Mouse (Mus musculus): ENCODE data around the gene Usp30.

Gene Usp30

GRCm38 (mm10) chr5:114065161-114065560, at the start of gene Usp30:
Usp30 (plus strand) TSS chr5:114065461.
- DNase-seq, result no peak

DNA sequence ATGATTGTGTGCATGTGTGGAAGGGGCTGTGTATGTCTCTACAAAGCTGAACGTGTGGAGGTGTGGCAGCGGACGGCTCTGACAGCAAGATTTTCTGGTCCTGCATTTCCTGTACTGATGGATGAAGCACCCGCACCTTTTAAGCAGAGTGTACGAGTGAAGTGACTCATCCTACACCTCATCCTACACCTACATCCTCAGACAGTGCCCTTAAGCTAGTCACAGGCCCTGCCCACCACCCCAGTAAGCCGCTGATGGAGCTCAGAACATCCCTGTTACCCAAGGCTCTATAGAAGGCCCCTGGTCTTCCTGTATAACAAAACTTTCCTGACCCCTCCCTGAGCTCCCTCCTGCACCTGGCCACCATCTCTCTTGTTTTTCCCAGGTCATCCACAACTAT, 40.9 kb upstream of the Usp30 start:
- no peak for DNase-seq

DNA sequence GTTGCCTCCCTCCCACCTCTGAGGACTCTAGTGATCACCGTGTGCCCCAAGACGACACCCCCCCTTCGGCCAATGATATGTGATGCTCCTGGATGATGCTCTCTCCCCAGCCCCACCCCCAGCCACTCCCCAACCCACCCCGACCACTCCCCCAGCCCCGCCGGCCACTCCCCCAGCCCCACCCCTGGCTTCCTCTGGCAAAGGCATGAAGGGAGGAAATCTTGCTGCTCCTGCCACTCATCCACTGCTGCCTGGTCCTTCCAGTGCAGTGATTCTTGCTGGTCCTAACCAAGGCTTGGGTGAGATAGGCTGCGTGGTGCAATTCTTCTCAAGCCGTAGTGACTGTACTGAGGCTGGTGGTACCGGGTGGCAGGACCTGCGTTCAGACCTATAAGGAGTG, 40.4 kb upstream of the Usp30 start:
- DNase-seq, result no peak

DNA sequence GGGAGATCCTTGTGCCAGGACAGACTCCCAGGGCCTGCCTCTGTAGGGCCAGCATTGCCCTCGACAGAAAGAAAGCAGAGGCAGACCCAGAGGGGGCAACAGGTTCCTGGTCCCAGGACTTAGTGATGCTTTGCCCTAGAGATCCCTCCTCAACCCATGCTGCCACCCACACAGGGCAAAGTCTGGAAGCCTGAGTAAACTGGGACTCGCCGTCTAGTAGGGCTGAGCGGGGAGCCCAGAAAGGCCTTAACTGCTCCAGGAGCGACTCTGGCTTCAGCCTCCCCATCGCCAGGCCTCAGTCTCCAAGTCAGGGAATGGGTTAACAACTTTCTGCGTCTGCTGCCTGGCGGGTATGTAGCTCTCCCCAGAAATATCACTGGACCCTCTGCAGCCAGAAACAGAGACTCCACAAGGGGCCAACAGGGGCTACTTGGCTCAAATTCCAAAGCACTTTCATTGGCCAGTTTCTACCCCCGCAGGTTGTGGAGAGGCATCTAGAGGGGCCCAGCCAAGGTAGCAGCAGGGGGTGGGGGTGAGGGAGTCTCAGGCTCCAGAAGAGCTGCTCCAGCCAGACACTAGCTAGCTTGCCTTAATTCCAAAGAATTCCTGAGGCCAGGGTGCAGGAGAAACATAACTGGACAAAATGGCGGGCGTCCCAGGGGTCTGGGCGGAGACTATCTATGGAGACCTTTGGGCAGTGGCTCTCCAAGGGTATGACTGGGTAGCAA, 37.9 kb upstream of the Usp30 start:
- DNase-seq, result no peak

- no peak for DNase-seq
Observed at GRCm38 (mm10) chr5:114028111-114028510, 37.1 kb upstream of the Usp30 start.

GRCm38 (mm10) chr5:114030652-114031051, 34.6 kb upstream of the Usp30 start:
- DNase-seq, result no peak

DNA sequence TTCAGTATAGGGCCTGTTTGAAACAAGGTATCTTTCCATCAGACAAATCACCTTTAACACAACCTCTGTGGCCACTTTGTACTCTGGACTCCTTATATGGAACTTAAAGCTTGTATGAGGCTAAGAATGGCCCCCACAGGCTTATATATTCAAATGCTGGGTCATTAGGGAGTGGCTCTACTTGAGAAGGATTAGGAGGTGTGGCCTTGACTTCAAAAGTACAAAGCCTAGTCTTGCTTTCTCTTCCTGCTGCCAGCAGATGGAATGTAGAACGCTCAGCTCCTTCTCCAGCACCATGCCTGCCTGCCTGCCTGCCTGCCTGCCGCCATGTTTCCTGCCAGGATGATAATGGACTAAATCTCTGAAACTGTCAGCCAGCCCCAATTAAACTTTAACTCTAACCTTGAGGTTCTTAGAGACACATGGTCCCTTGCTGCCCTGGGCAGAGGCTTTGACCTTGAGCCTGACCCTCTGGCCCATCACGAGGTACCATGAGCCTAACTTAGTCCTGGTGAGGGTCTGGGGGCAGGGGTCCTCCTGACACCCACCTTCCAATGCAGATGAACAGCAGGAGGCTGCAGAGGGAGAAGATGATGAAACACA, 33.0 kb upstream of the Usp30 start:
- no peak for DNase-seq

DNA sequence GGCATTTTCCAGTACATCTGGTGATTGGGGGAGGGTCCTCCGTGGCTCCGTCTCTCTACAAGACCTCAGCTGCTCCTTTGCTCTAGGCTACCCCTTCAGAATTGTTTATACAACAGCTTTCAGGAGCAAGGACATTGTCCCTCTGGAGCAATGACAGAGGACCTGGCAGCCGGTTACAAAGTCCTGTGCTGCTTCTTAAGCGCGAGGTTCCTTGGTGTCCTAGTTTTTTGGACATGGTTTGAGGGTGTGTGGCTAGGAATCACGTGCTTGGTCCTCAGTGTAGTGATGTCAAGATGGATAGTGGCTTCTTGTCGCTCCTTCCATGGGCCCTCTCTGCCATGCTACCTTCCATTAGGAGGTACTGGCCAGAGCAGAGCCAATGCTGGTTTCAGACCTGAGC, 30.9 kb upstream of the Usp30 start:
- DNase-seq, result no peak

DNA sequence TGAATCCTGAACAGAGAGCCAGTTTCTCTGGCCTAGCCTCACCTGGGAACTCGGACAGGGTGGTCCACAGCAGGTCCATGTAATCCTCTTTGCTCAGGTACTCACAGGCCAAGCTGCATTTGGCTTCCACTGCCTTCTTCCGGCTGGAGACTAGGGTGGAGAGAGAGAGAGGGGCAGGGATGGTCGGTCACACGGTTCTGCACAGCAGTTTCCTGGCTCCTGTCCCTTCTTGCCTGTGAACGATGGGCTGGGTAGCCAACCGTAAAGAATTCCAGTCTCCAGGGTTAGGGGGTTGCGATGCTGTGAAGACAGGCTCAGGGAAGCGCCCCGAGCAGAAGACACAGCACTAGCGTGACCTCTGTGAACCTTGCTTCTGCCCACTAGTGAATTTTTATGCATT, 30.1 kb upstream of the Usp30 start:
- DNase-seq, result no peak

DNA sequence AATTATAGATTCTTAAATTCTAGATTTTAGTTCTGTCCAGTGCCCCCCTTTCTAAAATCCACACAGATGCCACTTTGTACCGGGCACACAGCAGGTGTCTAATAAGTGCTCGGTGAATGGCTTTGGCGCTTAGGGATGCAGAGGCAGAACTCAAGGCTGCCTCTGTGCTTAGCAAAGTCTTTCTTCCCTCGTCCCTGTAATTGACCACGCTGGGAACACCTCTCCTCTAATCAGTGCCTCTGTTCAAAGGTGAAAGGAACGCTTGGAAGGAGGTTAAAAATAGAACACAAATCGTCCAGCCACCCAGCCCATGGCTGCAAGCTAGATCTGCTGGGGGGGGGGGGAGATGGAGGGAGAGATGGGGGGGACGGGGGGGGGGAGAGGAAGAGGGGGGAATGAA, 24.8 kb upstream of the Usp30 start:
- DNase-seq, result no peak

- DNase-seq, result no peak
Observed at GRCm38 (mm10) chr5:114040911-114041310, 24.4 kb upstream of the Usp30 start.

DNA sequence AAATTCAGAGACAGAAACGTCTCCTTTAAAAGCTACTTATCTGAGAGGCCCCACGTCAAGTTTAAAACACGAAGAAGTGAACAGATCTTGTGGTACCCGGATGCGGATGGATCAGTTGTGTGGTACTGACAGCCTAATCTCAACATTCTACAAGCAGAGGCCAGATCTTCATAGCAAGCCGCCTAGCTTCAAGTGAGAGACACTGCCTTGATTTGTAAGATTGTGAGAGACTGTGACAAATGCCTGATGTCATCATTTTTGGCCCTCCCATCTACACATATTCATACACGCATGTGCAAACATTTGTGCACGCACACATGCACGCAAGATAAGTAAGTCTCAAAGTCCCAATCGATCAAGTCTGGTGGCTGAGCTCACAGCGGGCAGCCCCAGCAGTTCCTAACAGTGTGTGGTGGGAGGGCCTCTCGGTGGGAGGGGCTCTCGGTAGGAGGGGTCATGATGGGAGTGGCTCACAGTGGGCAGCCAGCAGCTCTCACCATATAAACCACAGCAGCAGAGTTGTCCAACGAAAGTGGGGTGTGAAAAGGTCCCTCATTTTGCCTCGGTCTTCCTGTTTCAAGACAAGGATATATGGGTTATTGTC, 23.8 kb upstream of the Usp30 start:
- DNase-seq, result peak; percentile 6

- no peak for DNase-seq
Observed at GRCm38 (mm10) chr5:114043800-114044199, 21.5 kb upstream of the Usp30 start.

- no peak for DNase-seq
Observed at GRCm38 (mm10) chr5:114045134-114045533, 20.1 kb upstream of the Usp30 start.

DNA sequence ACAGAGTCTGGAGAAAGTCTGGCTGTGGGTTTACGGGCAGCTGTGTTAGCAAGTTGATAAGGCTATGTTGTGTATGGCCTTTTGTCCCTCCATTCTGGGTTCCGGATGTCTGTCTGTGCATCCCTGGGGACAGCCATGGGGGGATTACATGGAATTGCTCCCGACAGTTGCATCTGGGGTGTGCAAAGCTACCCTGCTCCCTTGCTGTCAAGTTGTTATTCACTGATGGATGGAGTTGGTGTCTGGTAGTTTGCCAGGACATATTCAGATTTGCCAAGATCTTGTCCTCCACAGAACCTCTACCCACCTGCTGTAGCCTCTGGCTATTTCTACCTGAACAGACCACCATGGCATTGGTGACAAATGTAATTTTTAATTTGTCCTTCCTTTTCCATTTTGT, 19.1 kb upstream of the Usp30 start:
- DNase-seq, result no peak

DNA sequence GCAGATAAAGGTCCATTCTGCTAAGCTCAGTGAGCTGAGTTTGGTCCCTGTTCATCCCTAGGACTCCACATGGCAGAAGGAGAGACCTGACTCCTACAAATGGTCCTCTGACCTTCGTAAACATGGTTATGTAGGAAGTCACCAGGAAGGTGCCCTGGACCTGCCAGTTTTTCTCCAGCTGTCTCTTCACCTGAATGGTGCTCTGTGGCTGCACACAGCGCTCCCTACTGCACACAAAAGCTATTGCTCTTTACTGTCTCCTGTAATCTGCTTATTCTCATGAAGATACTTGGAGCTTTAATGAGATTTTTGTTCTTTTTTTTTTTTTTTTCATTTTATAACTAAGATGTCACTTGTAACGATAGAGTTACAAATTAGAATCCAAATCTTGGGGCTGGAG, 18.7 kb upstream of the Usp30 start:
- DNase-seq, result no peak

GRCm38 (mm10) chr5:114047182-114047581, 18.1 kb upstream of the Usp30 start:
- DNase-seq, result no peak

DNA sequence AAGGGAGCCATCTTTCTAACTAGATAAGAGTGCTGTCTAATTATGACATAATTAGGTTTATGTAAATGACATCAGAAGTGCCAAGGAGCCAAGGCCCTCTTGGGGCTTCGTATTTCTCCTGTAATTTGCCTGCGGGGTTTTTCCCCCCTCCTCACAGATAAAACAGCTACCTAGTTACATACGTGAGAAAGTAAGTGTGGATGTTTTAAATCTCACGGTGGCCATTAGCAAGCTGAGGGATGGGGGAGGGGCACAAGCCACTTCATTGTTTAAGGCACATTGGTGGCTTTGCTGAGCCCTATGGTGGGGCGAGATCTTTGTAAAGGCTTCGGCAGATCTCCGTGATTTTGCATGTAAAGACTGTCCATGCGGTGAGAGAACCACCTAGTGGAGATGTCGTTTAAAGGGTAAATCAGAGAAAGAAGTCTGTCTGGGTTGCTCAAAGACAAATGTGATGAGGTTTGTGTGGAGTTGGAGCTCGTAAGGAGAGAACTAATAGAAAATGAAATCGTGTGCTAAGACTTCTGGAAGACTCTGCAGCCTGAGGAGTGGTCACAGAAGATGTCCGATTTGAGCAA, 16.4 kb upstream of the Usp30 start:
- DNase-seq, result no peak

DNA sequence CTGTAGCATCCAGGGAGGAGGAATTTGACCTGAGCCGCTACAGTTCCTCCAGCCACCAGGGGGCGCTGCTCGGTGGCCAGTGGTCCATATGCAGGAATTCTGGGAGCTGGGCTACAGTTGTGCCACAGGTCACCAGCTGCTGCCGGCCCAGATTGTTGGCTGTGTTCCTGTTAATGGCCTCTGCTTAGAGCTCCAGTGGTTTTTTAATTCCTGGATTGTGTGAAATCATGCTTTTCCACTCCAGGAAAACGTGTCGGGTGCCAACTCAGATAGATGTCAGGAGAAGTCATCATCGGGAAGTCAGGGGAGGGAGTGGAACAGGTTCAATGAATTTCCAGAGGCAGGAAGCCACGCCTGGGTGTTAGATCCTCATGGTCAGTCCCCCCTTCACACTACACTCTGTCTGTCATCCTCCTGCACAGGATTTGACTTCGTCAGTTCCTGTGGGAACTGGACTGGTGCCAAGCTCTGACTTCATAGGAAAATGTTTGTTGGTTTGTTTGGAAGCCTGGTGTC, 13.0 kb upstream of the Usp30 start:
- peak; percentile 43 for DNase-seq

DNA sequence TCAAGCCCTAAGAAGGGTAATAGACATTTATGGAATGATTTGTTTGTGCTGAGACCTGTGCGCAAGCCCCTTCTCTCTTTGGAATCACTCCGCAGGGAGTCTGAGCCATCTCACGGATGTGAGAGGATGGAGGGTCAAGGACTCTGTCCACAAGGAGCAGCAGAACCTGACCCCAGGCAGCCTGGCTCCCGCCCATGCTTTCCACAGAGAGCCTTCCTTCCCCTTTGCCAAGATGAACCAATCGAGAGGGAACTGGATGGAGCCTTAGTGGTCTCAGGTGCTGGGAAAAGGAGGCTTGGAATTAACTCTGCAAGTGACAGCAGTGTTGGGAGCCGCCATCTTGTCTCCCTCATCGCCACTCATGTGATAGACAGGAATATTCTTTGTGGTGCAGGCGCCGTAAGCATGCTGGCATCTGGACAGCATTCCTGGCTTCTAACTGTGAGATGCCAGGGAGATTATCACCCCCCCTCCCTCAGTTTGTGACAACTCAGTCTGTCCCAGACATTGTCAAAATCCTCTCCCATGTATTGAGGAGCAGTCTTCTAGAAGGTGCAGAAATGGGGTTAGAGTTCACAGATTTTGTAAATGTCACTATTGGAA, 8.0 kb upstream of the Usp30 start:
- DNase-seq, result no peak

GRCm38 (mm10) chr5:114061675-114062074, 3.6 kb upstream of the Usp30 start:
- no peak for DNase-seq

GRCm38 (mm10) chr5:114063958-114064357, 1.3 kb upstream of the Usp30 start:
- no peak for DNase-seq

DNA sequence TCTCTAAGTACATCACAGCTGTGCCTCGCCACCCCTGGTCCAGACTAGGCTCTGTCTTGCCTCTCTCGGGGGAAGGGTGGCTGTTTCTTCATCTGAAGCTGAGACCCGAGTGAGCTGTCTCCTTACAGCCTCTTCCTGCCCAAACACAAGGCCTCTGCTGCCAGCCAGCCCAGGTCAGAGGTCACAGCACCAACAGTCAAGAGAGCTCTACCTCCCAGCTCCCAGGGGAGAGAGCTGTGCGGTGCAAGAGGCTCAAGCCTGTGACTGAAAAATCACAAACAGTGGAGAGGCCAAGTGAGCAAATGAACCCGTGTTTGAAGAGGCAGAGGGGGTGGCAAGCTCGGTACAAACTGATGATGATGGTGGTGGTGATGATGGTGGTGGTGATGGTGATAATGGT, 1.3 kb downstream of the Usp30 start:
- DNase-seq, result no peak

- no peak for DNase-seq
Observed at GRCm38 (mm10) chr5:114067543-114067942, 2.3 kb downstream of the Usp30 start.
